Mouse (Mus musculus) heart, postnatal 0 days (tissue): Measurements from ENCODE around the gene Ssna1.

Experiments
- CTCF ChIP-seq: IDR thresholded peaks from 2 replicates; pipeline ENCODE4 v1.5.1; 2016; ENCODE audit warnings: antibody characterized with exemption, control low read depth, low read depth
- EP300 ChIP-seq: IDR thresholded peaks from 2 replicates; pipeline ENCODE4 v1.6.1; 2016; ENCODE audit warnings: antibody characterized with exemption, low read depth

- TF ChIP-seq EP300 (no peak), CTCF (no peak)
These were observed 5.0 kb downstream of the Ssna1 start for GRCm38 (mm10) chr2:25267241-25267640.
